Mouse (Mus musculus): ENCODE results near the gene Rap1gap. TPM values are rescaled to one million over a fixed set of nuclear protein-coding genes. Genes with fewer than 3 reads are reported as not detected.

The Rap1gap gene
- polyA plus RNA-seq, 1 experiment from 2014 or later, result 4.2 TPM

DNA sequence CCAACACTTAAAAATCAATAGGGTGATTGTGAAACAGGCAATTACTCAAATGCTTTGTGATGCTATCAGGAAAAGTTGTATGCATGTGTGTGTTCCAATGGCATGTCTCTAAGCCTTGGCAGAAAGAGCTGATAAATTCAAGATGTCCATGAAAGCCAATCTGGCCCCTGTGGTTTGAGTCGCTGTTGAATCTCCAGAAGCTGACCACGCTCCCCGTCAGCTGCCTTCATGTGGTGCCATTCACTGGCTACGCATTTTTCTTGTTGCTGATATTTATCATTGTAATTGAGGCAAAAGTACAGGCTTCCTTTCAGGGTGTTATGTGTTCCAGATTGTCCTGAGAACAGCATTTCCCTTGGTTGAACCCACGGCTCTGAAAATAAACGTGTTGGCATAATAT, 16.9 kb upstream of the Rap1gap start:
- DNase-seq (ENCODE audit: low spot score), result no peak
- 92% methylated on average over 6 of the region's 6 CpGs for WGBS
- Histone ChIP-seq H3K27me3 (ENCODE audit: low read depth, poor library complexity, severe bottlenecking) (no peaks in the 10 kb centered on the region), H3K36me3 (peaks cover 98% of the 10 kb centered on the region), H3K9me3 (replicated peaks) (no peaks in the 10 kb centered on the region), H3K4me3 (no peak overlapping the region), H3K27ac (no peak overlapping the region), H3K4me1 (no peaks in the 10 kb centered on the region)

DNA sequence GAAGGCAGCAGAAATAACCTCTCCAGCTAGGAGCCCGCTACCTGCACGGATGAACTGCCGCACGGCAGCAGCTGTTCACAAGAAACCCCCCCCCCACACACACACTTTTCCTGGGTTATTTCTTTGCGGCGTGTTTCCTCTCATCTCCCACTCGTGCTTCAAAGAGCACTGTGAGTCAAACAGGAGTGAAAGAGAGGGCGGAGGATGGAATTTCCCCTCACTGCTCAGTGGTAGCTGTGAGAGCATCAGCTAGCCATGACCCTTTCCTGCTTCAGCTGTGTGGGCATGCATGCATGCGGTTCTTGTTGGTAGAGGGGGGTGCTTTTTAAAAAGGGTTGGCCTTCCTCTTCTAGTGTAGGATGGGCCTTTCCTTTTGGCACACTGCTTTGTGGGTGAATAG, 16.3 kb upstream of the Rap1gap start:
- DNase-seq (ENCODE audit: low spot score), result no peak
- Histone ChIP-seq H3K4me1 (no peaks in the 10 kb centered on the region), H3K36me3 (peaks cover 98% of the 10 kb centered on the region), H3K27ac (no peak overlapping the region), H3K4me3 (no peak overlapping the region), H3K9me3 (replicated peaks) (no peaks in the 10 kb centered on the region), H3K27me3 (ENCODE audit: low read depth, poor library complexity, severe bottlenecking) (no peaks in the 10 kb centered on the region)
- WGBS, result 93% methylated on average over 9 of the region's 9 CpGs

DNA sequence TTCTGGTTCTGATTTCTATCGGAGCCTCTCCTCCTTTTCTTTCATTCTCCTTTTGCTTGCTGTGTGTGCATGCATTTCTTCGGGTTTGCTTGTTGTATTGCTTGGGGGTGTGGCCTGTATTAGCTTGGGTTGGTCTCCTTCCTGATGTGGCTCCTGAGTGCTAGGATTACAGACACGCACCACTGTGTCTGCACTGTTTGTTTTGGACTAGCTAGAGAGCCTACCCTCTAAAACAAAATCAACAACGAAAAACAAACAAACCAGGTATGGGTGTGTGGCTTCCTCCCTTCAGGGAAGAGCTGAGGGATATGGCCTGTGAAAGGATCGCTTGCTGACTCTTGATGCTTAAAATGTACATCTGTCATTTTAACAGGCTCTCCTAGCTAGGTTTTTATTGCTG, 13.6 kb upstream of the Rap1gap start:
- 88% methylated on average over 5 of the region's 5 CpGs for WGBS
- Histone ChIP-seq H3K36me3 (peaks cover 98% of the 10 kb centered on the region), H3K27me3 (ENCODE audit: low read depth, poor library complexity, severe bottlenecking) (no peaks in the 10 kb centered on the region)

DNA sequence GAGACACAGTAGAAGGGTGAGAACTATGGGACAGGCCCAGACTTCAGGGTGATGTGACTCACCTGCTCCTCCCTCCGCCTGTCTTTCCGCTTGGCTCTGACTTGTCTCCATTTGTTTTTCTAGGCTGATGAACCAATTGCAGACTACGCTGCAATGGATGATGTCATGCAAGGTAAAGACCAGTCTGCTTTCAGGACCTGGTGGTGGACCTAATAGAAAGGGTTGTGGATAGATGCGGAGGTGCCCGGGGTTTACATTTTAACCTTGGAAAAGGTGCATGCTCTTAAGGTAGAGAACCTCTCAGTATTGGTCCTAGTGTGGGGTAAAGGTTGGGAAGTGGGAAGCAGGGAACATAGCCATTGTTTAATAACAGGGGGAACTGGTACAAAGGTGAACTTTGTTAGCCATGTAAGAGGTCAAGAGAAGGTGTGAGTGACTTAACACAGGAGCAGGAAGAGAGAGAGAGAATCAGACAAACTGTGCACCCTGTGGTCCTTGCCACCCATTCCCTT, 11.6 kb upstream of the Rap1gap start:
- no peak for DNase-seq (ENCODE audit: low spot score)
- Histone ChIP-seq H3K4me1 (no peaks in the 10 kb centered on the region), H3K9me3 (replicated peaks) (no peaks in the 10 kb centered on the region), H3K36me3 (peaks cover 100% of the 10 kb centered on the region), H3K27me3 (ENCODE audit: low read depth, poor library complexity, severe bottlenecking) (no peaks in the 10 kb centered on the region), H3K27ac (no peak overlapping the region), H3K4me3 (no peak overlapping the region)
- WGBS, result 96% methylated on average over 5 of the region's 5 CpGs

More for the DNA sequence above, 13.6 kb upstream of the Rap1gap start:
- Histone ChIP-seq H3K9me3 (replicated peaks) (no peaks in the 10 kb centered on the region), H3K27ac (no peak overlapping the region), H3K4me3 (no peak overlapping the region), H3K4me1 (no peaks in the 10 kb centered on the region)
- DNase-seq (ENCODE audit: low spot score), result no peak

DNA sequence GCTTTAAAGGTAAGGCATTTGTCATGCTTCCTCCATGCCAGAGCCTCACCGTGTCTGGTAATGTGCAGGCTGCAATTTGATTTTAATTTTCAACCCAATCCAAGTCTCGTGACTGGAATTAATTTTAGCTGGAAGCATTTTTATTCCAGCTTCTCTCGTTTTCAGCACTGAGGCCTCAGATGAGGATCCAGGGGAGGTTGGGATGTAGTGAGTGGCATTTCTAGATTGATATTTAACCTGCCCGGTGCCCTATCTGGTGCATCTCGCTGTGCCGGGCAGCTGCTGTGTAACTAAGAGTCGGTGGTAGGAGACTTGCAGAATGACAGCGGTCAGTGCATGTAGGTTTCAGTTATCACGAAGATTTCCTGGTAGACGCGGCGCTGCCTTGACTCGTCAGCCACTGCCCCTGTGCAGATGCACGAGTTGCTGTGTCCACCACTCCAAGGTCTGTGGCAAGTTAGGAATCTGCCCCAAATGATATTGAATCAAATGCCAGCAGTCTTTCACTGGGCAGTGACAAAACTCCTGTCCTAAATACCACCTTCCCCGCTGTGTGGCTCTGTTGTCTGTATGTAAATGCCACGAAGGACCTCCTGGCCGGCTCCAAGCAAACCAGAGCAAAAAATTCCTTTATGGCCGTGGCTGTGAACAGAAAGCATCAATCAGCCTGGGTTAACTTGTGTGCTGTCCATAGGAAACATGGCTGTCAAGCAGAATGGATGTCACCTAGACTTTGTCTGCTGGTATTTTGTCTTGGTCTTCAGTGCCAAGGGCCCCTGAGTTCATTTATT, 9.1 kb upstream of the Rap1gap start:
- DNase-seq (ENCODE audit: low spot score), result no peak
- no peak overlapping the region for H3K27ac ChIP-seq
- WGBS, result 92% methylated on average over 18 of the region's 18 CpGs
- H3K4me1 ChIP-seq, result 0 out of 2 replicates have a peak, but pooled peaks cover 3% of the 10 kb centered on the region
- peaks cover 83% of the 10 kb centered on the region for H3K36me3 ChIP-seq
- no peak overlapping the region for H3K4me3 ChIP-seq
- H3K9me3 ChIP-seq (replicated peaks), result no peaks in the 10 kb centered on the region
- H3K27me3 ChIP-seq (ENCODE audit: low read depth, poor library complexity, severe bottlenecking), result no peaks in the 10 kb centered on the region

DNA sequence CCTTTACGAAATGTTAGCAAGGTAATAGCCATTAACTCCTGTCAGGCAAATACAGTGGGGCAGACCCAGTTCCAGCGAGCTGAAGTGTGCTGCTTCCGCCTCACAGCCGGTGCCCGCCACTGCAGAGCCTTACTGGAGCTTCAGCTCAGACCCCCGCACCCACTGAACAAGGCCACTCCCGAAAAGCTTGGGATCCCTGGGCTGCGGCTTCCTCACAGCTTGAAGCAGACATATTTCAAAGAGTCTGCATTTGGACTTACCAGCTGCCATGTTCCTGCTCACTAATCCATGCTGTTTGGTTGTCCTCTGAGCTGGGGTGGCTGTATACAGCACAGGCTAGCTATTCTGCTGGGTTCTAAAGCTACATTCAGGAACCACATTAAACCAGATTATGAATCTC, 6.9 kb upstream of the Rap1gap start:
- H3K4me3 ChIP-seq, result no peak overlapping the region
- peaks cover 1% of the 10 kb centered on the region; the same call in 1 of the 2 replicates for H3K27me3 ChIP-seq (ENCODE audit: low read depth, poor library complexity, severe bottlenecking)
- no peak for DNase-seq (ENCODE audit: low spot score)
- 83% methylated on average over 8 of the region's 8 CpGs for WGBS
- 0 out of 2 replicates have a peak, but pooled peaks cover 7% of the 10 kb centered on the region for H3K4me1 ChIP-seq
- no peaks in the 10 kb centered on the region for H3K9me3 ChIP-seq (replicated peaks)
- H3K36me3 ChIP-seq, result peaks cover 60% of the 10 kb centered on the region
- H3K27ac ChIP-seq, result no peak overlapping the region

DNA sequence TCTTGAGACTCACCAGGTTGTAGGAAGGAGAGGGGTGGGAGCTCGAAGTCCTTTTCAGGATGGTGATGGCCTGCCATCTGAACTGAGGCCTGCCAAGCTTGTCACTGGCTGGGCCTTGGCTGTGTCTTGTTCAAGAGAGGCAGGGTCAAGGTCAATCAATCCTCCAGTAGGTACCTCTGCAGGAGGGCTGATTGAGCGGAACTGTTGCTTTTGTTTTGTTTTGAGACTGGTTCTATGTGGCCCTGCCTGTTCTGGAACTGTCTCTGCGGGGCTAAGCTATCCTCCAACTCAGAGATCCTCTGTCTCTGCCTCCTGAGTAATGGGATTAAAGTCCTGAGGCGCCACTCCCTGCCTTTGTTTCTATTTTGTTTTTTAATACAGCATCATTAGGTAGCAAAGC, 5.0 kb upstream of the Rap1gap start:
- H3K36me3 ChIP-seq, result peaks cover 42% of the 10 kb centered on the region
- H3K9me3 ChIP-seq (replicated peaks), result no peaks in the 10 kb centered on the region
- WGBS, result 85% methylated on average over 4 of the region's 4 CpGs
- peaks cover 11% of the 10 kb centered on the region for H3K4me1 ChIP-seq
- peaks cover 19% of the 10 kb centered on the region for H3K27me3 ChIP-seq (ENCODE audit: low read depth, poor library complexity, severe bottlenecking)
- DNase-seq (ENCODE audit: low spot score), result peak; percentile 28
- no peak overlapping the region for H3K27ac ChIP-seq
- H3K4me3 ChIP-seq, result no peak overlapping the region

DNA sequence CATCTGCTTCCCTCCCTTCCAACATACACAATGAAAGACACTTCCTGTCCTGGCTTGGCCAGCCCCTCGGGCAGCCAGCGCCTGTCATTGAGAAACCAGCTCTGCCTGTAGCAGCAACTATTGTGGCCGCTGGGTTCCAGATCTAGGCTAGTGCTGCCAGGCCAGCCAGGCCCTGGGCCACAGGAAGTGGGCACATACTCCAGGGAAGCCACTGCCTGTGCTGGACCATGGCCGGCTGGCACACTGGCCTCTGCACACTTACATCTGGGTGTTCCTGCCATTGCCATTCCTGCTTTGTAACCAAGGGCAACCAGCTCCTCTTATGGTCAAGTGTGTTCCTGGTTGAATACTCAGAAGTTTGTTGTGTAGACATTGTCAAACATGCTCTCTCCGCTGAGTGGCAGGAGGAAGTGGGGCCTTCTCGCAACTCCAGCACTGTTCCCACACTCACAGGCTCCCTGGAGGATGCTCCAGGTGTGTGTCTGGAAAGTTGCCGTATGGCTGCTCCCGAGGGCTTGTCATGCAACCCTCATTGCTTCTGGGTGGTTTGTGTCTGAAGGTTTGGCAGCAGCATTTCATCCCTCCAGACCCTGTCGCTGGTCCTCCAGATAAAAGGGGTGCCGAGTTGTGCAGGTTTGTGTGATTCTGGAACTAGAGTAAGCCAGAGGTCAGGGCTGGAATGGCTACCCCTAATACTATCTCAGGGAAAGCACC, 4.0 kb upstream of the Rap1gap start:
- Histone ChIP-seq H3K27me3 (ENCODE audit: low read depth, poor library complexity, severe bottlenecking) (peaks cover 29% of the 10 kb centered on the region), H3K9me3 (replicated peaks) (no peaks in the 10 kb centered on the region), H3K4me3 (no peak overlapping the region), H3K4me1 (peaks cover 17% of the 10 kb centered on the region), H3K36me3 (peaks cover 32% of the 10 kb centered on the region), H3K27ac (no peak overlapping the region; the same call in 1 of the 2 replicates)
- WGBS, result 72% methylated on average over 10 of the region's 10 CpGs
- no peak for DNase-seq (ENCODE audit: low spot score)

DNA sequence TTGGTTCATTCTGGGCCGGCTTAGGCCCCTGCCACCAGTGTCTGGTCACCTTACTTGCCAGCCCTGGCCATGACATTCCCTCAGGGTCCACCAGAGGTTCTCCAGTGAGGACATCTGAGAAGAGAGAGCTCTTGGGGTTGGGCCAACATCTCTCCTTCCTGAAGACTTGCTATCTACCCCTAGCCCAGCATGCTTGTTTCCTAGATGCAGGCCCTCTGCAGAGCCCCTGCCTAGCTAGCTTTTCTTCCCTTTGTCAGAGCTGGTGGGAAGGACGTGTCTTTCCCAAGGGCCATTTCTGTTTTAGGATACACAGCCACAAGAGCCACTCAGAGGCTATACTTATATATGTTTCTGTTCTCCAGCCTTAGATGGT, 3.5 kb upstream of the Rap1gap start:
- Histone ChIP-seq H3K4me1 (peaks cover 17% of the 10 kb centered on the region), H3K36me3 (peaks cover 27% of the 10 kb centered on the region), H3K9me3 (replicated peaks) (no peaks in the 10 kb centered on the region), H3K27me3 (ENCODE audit: low read depth, poor library complexity, severe bottlenecking) (peaks cover 35% of the 10 kb centered on the region), H3K4me3 (no peak overlapping the region), H3K27ac (no peak overlapping the region; the same call in 1 of the 2 replicates)
- 77% methylated on average over 2 of the region's 2 CpGs for WGBS
- DNase-seq (ENCODE audit: low spot score), result no peak

DNA sequence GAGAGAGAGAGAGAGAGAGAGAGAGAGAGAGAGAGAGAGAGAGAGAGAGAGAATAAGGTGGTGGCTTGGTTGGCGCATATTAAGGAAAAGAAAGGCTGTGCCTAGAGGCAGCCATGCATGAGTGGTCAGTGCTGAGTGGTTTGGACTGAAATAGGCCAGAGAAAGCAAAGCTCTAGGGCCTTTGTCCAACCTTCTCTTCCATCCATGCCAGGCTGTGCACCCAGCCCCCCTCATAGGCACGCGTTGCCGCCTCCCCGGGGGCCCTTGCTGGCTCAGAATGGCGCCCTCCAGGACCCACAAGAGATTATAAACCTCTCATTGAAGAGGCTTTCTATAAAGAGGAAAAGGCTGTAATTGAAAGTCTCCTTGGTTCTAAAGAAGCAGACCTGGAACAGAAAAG, 3.0 kb upstream of the Rap1gap start:
- no peak overlapping the region for H3K4me3 ChIP-seq
- peaks cover 17% of the 10 kb centered on the region for H3K4me1 ChIP-seq
- peaks cover 39% of the 10 kb centered on the region for H3K27me3 ChIP-seq (ENCODE audit: low read depth, poor library complexity, severe bottlenecking)
- H3K36me3 ChIP-seq, result peaks cover 22% of the 10 kb centered on the region
- 87% methylated on average over 6 of the region's 6 CpGs for WGBS
- no peaks in the 10 kb centered on the region for H3K9me3 ChIP-seq (replicated peaks)
- DNase-seq (ENCODE audit: low spot score), result no peak
- no peak overlapping the region for H3K27ac ChIP-seq

DNA sequence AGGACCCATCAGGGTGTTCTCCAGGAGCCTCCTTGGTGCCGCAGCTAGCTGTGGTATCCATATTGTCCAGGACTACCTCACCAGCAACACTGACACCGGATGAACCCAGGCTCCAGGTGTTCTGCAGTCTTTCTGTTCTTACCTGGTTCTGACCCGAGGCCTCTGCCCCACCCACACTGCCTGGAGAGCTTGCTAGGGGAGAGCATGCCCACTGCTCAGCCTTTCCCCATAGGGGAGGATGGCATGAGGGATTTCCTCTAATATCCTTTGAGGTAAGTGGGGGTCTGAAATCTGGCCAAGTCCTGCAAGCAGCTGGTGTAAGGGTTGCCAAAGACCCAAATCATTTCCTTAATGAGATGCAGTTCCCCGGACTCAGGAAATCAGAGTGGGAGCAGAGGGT, 1.0 kb upstream of the Rap1gap start:
- no peak overlapping the region for H3K27ac ChIP-seq
- no peaks in the 10 kb centered on the region for H3K9me3 ChIP-seq (replicated peaks)
- H3K36me3 ChIP-seq, result 0 out of 2 replicates have a peak, but pooled peaks cover 2% of the 10 kb centered on the region
- H3K4me1 ChIP-seq, result peaks cover 17% of the 10 kb centered on the region
- H3K27me3 ChIP-seq (ENCODE audit: low read depth, poor library complexity, severe bottlenecking), result peaks cover 59% of the 10 kb centered on the region
- WGBS, result 88% methylated on average over 4 of the region's 4 CpGs
- DNase-seq (ENCODE audit: low spot score), result no peak
- no peak overlapping the region for H3K4me3 ChIP-seq

DNA sequence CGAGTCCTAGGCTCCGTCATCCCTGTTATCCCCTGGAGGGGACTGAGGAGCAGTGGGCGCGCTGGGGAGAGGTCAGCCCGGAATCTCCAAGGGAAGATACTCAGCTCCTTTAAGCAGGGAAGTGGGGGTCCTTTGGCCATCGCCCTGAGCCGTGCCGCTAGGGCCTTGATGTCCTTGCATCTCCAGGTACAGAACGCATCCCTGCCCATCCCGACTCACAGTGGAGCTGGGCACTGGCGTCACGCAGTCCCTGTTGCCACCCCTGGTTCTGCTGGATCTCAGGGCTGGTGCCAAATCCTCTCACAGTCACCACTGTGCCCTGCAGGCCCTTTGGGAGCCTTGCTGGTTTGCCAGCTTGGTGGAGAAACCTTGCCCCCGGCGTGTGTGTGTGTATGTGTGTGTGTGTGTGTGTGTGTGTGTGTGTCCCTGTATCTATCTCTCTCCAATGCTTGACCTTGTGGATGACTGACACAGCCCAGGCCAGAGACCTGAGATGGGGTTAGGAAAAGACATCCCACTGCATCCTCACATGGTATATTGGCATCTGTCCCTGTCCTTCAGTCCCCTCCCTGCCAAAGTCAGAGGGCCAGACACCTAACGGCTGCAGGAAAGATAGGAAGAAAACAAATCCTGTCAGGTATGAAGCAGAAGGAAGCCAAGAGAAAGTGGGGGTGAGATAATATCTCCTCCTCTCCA, 602 bp downstream of the Rap1gap start:
- Histone ChIP-seq H3K4me3 (peak overlapping the region; percentile 63), H3K4me1 (peaks cover 17% of the 10 kb centered on the region), H3K27ac (peak overlapping the region; percentile 47), H3K9me3 (replicated peaks) (no peaks in the 10 kb centered on the region), H3K36me3 (no peaks in the 10 kb centered on the region), H3K27me3 (ENCODE audit: low read depth, poor library complexity, severe bottlenecking) (peaks cover 59% of the 10 kb centered on the region)
- WGBS, result 13% methylated on average over 15 of the region's 15 CpGs
- no peak for DNase-seq (ENCODE audit: low spot score)

DNA sequence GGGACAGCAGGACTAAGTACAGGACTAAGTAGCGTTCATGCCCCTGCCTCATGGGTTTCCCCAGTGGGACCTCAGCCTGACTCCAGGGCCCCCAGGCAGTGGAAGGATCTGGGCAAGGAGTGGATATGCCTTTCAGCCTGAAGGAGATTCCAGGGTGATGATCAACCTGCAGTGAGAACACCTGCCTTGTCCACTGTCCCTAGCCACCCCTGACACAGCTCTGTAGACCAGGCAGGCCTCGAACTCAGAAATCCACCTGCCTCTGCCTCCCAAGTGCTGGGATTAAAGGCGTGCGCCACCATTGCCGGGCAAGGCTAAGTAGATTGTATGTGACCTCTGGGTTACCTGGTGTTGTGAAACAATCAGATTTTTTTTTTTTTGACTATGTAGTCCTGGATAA, 1.3 kb downstream of the Rap1gap start:
- H3K27ac ChIP-seq, result no peak overlapping the region
- H3K36me3 ChIP-seq, result no peaks in the 10 kb centered on the region
- peaks cover 11% of the 10 kb centered on the region for H3K4me1 ChIP-seq
- peaks cover 59% of the 10 kb centered on the region for H3K27me3 ChIP-seq (ENCODE audit: low read depth, poor library complexity, severe bottlenecking)
- no peaks in the 10 kb centered on the region for H3K9me3 ChIP-seq (replicated peaks)
- no peak for DNase-seq (ENCODE audit: low spot score)
- H3K4me3 ChIP-seq, result no peak overlapping the region
- WGBS, result 89% methylated on average over 5 of the region's 5 CpGs
